Mouse (Mus musculus): ENCODE results near the gene Enoph1.

Enoph1 gene

DNA sequence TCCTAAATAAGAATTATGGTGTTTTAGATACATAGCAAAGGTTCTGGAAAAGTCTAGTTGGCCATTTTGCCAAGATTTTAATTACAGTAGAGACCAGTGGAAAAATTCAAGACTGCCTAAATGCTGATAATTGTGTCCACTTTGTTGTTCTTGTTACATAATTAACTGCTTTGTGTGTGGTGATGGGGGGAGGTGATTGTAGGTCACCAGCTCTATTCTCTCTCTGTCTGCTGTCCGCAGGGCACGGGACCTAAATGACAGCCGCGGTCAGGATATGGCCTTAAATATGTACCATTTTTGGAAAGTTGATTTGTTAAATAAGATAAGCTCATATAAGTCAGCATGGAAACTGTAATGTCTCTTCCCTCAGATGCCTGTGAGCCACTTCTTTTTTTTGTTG, 1.5 kb downstream of the Enoph1 start:
- WGBS, result 69% methylated on average over 4 of the region's 4 CpGs

DNA sequence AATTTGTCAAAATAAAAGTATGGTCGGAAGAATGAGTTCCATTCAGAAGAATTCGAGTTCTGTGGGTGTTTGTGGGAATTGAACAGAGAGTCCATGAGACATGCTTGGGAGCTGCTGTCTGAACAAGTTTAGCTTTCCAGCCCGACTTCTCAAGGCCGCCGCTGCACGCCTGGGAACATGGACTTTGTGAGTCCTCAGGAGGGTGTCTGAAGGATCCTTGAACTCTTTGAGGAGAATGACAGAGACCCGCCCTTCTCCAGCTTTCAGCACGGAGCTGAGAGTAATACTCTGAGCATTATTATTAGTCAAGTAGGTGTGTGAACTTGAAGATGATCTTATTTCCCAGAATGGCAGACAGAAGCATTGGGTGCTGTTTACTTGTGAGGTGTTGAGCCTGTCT, 2.7 kb downstream of the Enoph1 start:
- 77% methylated on average over 8 of the region's 8 CpGs for WGBS

DNA sequence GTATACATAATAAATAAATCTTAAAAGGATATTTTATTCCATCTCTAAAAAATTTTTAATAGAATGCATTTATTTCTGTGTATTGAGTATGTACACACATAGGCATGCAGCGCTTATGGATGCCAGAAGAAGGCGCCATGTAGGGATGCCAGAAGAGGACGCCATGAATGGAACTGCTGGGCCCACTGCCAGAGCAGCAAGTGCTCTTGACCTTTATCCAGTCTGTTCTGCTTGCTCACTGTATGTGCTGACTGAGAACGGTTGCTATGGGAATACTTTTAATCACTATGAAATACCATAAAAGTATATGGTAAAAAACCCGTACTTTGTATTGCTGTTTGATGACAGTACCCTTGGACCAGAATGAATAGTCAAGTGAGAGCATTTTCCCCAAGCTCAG, 3.6 kb downstream of the Enoph1 start:
- WGBS, result 48% methylated on average over 5 of the region's 5 CpGs

DNA sequence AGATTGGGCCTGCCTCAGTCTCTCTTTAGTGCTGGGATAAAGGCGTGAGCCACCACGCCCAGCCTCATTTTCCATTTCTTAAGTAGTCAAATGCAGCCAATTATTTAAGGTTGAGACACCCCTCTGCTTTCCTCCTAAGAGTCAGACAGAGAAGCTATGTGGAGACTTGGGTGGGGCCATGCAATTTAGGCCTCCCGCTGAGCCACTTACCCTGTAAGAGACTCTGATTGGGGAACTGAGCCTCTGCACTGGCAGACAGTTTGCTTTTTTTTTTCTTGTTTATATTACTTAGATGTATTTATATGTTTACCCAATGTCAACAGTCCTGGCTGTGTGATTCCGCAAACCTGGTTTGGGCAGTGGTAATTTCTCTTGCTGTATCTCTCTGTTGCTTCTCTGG, 4.2 kb downstream of the Enoph1 start:
- 85% methylated on average over 4 of the region's 4 CpGs for WGBS

DNA sequence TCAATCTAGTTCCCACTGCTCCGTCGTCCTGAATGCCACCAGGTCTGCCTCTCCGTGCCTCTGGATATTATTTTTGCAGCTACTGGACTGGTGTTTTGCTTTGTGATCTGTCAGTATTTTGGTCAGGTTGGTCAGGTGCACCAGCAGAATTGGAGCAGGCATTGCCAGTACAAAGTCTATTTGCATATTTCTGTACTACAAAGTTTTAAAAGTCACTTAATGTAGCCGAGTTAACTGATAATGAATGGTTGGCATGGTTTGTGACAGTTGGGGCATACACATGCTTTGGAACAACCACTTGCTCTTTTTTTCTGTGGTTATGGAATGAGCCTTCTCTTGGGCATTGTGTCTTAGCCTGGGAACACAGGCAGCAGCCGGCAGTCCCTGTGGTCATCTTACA, 4.8 kb downstream of the Enoph1 start:
- 69% methylated on average over 5 of the region's 5 CpGs for WGBS

DNA sequence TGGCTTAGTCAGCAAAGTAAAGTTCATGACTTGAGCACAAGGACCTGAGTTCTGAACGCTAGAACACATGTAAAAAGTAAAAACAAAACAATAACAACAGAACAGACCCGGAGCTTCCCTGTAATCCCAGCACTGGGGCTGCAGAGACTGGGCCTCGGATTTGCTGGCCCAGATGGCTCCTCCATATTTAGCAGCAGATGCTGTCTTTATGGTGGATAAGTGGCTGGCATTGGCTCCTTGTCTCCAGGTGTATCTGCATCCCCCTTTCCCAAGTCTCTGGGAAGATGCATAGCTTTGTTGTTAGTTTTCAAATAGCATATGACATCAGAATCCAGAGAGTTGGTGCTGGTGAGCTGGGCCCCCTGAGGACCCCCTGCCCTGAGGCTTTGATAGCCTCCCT, 6.3 kb downstream of the Enoph1 start:
- WGBS, result 63% methylated on average over 3 of the region's 3 CpGs

DNA sequence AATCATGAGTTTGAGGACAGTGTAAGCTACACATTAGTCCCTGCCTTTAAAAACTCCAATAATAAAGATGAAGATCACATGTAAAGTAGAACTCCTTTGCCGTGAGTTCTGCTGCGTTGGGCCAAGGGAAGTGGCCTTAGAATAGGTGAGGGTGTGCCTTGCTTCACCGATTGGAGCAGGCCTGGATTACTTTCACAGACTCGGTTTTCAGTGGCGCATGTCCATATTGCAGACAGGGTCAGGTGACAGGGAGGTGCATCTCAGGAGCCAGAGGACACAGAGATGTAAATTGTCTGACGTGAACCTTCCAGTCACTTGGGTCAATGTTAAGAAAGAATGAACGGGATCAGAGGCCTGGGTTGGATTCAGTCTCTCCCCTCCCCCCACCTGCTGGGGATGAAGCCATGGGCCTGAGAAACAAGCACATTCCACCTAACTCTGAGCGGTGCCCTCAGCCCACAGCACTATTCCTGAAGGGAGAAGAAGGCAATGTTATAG, 7.4 kb downstream of the Enoph1 start:
- WGBS, result 76% methylated on average over 8 of the region's 8 CpGs

DNA sequence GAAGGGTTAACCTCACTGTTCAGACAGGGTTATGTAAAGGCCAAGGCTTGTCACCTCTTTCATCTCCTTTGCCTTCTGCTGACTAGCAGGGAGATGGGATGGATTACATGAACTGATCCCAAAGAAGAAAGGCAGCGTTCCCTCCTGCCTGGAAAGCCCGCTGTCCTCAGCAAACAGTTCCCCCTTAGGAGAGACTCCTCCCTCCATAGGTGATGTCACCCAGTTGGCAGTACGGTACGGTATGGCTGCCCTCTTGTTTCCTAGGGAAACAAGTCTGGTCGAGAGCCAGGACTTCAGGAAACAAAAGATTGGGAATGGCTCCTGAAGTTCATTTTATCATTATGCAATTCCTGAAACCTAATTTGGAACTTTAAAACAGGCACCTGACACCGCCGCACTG, 8.1 kb downstream of the Enoph1 start:
- 44% methylated on average over 7 of the region's 7 CpGs for WGBS

DNA sequence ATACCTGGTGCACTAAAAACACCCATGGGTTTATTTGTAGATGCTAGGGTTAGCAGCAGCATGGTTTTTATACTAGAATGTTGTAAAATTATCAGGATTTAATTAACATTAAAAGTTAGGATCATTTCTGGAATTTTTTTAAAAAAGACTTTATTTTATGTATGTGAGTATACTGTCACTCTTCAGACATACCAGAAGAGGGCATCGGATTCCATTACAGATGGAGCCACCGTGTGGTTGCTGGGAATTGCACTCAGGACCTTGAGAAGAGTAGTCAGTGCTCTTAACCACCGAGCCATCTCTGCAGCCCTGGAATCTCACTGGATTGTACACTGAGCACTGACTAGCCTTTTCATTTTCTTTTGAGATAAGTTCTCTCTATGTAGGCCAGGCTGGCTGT, 10.1 kb downstream of the Enoph1 start:
- WGBS, result 91% methylated on average over 3 of the region's 3 CpGs

DNA sequence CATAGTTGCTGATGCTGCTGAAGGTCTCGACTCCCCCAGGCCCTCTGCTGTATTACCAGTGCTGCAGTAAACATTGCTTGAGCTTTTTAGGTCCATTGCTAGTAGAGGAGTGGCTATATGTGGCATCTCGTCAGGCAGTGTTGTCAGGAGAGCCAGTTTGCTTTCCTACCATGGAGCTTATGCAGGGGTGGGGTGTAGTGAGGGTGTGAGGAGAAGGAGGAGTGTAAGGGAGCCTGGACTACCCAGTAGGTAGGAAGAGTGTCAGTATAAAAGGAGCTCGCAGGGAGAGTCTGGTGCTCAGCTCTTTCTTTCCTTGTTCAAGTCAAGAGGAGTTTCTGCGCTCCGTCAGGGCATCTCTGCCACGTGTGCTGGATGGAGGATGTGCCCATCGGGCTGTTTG, 12.9 kb downstream of the Enoph1 start:
- 54% methylated on average over 7 of the region's 7 CpGs for WGBS

DNA sequence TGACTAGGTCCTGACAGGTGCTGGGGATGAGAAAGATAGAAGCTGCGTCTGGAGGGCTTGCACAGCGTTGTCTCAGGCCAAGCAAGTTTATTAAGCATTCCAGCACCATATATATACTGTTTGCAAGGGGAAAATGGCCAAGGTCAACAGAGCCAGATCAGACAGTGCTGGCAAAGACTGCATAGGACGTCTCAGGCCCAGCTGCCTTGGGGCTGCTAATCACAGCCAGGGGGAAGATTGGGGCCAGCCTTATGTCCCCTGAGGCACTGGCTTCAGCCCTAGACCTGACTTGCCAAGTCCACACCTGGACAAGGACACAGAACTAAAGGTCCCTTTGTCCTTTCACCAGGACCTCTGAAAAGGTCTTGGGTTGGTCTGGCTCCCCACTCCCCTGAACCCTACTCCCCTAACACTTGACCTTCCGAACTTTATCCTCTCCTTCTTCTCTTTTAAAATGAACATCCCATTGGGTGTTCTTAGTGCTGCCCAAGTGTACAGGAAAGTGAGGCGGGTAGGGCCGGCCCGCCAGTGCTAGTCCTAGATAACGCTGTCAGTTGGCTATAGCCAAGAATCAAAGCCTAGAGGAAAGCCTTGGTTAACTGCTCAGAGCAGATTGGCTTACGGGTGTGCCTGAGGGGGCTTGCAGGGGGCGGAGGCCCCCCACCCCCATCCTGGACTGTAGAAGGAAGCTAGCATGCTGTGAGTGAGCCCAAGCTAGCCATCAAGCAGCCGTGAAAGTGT, 15.2 kb downstream of the Enoph1 start:
- 78% methylated on average over 11 of the region's 11 CpGs for WGBS

DNA sequence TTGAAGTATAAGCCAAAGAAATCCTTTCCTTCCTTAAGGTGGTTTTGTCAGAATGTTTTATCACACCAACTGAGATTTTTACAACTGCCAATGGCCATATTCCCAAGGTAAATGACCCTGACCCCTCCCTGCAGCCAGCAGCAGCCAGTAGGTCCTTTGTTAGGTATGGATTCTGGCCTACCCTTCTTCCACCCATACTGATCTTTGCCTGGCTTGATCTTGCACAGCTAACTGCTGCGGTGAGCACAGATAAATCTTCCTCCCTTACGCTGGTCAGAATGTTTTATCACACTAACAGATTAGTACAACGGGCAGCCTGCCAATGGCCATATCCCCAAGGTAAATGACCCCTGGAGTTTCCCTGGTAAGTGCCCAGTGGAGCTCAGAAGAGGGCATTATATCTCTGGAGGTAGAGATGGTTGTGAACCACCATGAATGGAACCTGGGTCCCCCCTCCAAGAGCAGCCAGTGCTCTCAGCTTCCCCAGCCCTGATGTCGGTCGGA, 16.1 kb downstream of the Enoph1 start:
- WGBS, result 94% methylated on average over 5 of the region's 5 CpGs

DNA sequence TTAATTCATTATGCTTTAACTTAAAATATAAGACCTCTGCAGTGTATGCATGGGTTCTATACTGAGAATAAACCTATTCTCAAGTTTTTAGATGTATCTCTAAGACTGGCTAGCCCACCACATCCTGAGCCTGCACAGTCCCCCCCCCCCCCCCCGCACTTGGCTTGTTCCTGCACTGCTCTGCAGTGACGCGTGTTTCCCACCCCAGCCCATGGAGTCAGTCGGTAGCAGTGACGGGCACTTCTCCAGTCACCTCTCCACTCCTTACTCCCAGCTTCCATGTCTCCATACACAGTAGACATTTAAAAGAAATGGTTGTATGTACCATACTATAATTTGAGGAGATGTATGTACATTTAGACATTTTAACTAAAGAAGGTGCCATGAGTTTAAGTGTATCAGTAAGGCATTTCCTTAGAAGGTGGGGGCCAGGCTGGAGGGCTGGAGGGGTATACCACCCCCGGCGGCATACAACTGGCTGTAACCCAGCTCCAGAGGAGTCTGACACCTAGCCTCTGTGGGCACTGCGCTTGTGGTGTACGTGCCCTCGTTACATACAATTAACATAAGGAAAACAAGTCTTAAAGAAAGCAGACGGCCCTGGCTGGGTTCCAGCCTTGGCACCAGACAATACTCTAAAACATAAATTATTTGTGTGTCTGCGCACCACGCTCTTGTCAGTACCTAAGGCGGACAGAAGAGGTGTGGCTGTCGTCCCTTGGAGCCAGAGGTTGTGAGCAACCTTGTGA, 17.9 kb downstream of the Enoph1 start:
- 49% methylated on average over 13 of the region's 15 CpGs for WGBS

DNA sequence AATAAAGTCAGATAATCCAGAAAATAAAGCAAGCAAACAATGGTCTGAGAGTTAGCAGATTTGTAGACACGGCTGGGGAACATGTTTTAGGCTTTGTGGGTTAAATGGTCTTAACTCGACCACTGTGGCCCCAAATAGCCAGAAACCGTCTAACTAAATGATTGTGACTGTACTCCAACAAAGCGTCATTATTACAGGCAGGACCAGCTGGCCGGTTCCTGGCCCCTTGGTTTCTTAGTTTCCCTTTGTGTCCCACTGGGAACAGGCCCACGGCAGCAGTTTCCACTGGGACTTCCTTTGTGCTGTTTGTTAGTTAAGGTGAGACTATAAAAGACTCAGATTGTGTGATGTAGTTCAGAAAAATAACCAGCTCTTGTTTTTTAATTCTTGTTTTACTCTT, 18.9 kb downstream of the Enoph1 start:
- 57% methylated on average over 6 of the region's 6 CpGs for WGBS

DNA sequence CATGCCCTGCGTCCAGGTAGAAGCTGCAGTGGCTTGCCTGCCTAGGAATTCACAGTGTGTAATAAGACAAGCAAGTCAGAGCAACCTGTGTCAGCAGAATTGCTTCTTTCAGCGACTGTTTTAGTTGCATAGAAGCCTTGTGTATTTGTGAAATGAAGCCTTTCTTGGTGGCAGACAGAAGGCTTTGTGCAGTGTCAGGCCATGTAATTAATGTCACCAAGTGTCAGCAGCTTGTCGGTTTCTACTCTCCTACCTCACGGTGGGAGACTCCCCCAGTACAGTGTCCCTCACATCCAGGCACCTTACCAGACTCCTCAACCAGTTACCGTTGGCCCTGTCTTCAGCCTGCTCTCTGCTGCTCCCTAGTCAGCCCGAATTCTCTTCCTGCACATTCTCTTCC, 19.5 kb downstream of the Enoph1 start:
- 41% methylated on average over 6 of the region's 6 CpGs for WGBS

DNA sequence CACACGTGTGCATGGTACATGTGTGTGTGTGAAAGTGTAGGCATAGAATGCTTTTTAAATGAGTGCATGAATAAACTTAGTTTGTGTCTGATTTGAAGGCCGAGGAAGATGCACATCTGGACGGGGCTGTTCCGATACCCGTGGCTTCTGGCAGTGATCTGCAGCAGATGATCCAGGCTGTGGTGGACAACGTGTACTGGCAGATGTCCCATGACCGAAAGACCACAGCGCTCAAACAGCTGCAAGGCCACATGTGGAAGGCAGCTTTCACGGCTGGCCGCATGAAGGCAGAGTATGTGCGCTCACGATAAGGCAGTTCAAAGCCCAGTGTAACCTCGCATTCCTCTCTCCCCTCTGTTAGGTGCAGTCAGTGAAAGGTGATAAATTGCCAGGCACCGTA, 21.1 kb downstream of the Enoph1 start:
- WGBS, result 85% methylated on average over 14 of the region's 14 CpGs

DNA sequence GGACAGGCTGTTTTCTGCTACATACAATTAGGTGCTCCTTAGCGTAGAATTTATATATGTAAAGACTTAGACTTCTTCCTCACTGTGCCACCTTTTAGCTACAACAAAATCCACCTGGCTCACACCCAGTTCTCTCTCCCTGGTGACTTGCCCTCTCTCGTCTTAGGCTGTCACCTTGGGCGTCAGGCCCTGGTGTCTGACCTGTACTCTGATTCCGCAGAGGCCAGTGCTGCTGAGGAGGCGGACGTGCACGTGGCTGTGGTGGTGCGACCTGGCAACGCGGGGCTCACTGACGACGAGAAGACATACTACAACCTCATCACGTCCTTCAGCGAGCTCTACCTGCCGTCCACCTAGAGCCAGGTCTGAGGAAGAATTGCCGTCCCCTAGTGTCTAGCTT, 27.8 kb downstream of the Enoph1 start:
- WGBS, result 93% methylated on average over 16 of the region's 16 CpGs

DNA sequence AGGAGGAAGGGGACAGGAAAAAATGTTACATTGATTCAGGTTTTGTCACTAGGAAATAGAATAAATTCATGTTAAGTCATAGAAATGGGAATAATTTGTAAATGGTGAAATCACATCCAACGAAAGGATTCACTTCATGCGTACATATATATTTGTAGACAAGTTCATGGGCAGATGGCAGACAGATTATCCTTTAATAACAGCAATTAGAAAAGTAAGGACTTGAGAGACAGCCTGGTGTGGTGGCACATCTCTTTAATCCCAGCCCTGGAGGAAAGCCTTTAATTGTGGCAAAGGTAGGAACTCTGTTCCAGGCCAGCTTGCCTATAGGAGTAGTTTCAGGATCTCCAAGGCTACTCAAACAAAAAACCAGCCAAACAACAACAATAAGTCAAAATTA, 29.7 kb downstream of the Enoph1 start:
- 95% methylated on average over 2 of the region's 2 CpGs for WGBS

DNA sequence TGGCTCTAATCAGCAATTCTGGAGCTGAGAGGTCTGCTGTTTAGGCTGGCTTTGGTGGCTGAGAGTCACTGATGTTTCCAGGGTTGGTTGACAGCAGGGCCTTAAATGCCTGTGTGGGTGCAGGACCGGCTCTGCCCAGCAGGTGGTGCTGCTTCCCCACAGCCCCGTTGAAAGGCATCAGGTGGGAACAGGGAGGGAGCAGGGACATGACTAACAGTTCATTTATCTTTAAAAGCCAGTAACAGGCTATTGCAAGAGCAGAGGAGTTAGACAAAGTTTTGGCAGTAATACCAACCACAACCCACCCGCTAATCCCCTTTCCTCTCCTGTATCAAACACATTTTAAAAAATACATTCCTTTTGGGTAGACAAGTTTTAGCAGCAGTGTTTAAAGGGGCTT, 30.5 kb downstream of the Enoph1 start:
- WGBS, result 22% methylated on average over 3 of the region's 3 CpGs

DNA sequence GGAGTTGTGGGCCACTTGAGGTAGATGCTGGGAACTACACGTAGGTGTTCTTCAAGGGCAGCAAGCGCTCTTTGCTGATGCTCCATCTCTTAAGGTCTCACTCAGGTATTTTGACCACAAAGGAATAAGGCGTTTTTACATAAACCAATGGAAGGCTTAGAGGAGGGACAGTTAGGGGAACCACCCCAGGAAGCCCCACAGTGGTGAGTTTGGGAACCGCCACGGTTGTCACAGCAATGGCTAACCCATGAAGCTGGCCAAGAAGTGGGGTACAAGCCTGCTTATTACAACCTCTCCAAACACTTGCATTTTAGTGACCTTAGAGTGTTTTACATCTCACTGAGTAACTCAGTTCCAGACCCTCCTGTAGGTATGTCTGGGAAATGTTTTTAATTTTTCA, 31.8 kb downstream of the Enoph1 start:
- WGBS, result 95% methylated on average over 5 of the region's 5 CpGs

DNA sequence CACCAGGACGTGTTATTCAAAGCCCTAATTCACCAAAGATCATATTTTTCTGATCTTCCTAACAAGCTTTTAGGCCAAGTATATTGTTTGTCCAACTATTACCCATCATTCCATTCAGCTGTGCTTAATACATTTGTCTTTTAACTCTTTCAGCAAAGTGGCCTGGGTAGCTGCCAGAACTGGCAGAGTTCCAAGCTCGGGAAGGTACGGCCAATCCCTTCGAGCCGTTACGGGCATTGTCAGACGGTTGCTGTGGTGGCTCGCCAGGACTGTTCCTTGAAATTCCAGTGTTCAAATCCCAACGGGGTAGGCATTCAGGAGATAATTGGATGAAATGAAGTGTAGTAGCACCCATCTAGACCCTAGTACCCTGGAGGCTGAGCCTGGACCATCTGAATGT, 32.8 kb downstream of the Enoph1 start:
- 68% methylated on average over 9 of the region's 9 CpGs for WGBS

DNA sequence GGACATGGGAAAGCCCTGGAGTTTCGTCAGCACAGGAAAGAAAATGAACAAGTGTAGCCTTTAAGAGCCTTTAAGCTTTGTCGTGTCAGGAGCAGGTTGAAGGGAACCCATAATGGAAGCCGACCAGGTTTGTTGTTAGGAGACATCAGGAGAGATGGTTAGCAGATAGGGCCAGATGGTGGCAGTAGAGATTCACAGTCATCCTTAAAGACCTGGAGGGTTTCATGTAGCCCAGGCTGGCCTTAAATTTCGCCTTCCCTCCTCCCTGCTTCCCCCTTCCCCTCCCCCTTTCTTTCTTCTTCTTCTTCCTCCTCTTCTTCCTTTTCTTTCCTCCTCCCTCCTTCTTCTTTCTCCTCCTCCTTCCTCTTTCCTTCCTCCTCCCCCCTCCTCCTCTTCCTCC, 34.8 kb downstream of the Enoph1 start:
- 54% methylated on average over 4 of the region's 4 CpGs for WGBS
